9 mouse cellular contexts compared by ENCODE assay signal in the genomic region with DNA sequence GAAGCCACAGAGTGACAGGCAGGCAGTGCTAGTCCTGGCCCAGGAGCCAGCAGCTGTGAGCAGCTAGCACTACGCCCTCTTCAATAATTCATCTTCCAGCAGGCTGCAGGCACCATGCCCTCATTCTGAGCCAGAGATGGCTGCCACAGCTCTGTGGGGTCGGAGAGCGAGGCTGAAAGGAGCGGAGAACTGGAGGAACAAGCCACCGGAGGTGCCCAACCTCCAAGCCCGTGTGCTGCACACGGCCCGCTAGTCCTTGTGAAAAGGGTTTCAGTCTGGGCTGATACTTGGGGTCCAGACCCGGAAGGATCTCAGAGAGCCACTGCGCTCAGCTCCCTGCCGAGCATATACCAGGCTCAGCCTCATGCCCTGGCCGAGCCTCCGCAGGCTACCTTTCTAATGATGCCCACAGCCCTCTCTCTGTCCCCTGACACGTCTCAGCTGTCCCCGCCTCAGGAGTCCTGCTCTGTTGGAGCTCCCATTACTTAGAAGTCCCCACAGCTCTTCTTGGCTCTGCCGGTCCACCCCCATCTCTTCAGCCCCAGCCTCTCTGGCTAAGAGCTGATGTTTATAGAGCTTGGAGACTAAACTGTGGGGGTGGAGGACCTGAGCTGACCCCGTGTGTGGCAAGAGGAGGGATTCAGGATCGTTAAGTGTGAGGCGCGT. TPM values are rescaled to one million over a fixed set of nuclear protein-coding genes. Genes with fewer than 3 reads are reported as not detected.
DNase-seq lines count a peak whose midpoint lies in the region; ATAC-seq lines count a peak whose summit lies in the region.
"Had no signal": no experiment of that assay in that cellular context is flagged by ENCODE, and none has a peak within 500 bp of the region (broad histone marks: within the 10 kb centered on the region; RNA-seq: fewer than 3 reads in every experiment).

No protein-coding gene starts in this region.

- H3K4me1 ChIP-seq in heart, embryonic 14.5 days (ENCODE audit: control insufficient read depth in 2 of 2, insufficient read depth in 2 of 2, low read length in 2 of 2), result peaks cover 23 to 53% of the 10 kb centered on the region in 2 experiments
- H3K4me1 ChIP-seq in hindbrain, embryonic 14.5 days (replicated peaks; ENCODE audit: control insufficient read depth, insufficient read depth, low read length), result peaks cover 30% of the 10 kb centered on the region
- H3K4me1 ChIP-seq in midbrain, embryonic 16.5 days (ENCODE audit: control insufficient read depth, insufficient read depth, low read length), result peaks cover 25% of the 10 kb centered on the region

- no peak for DNase-seq in heart, adult 18-20 months
- peak; percentile 69 for DNase-seq in embryo, embryonic 10.5 days (ENCODE audit: low spot score)
- peak; percentile 46 for DNase-seq in hindbrain, embryonic 14.5 days (ENCODE audit: low spot score)
- DNase-seq in MN1 (ENCODE audit: low spot score), result no peak
- DNase-seq in thymus, postnatal 4 days, result no peak
- DNase-seq in right cerebral cortex, postnatal 36 days (ENCODE audit: low spot score in 2 of 2), result no peak

- 13% methylated on average over 20 of the region's 20 CpGs for WGBS in heart, embryonic 14.5 days
- WGBS in hindbrain, embryonic 14.5 days, result 6% methylated on average over 20 of the region's 20 CpGs
- WGBS in midbrain, embryonic 16.5 days, result 8% methylated on average over 20 of the region's 20 CpGs

- peak overlapping the region; percentile 41 for H3K4me2 ChIP-seq in heart, embryonic 14.5 days (ENCODE audit: low read length)
- H3K4me2 ChIP-seq in hindbrain, embryonic 14.5 days (replicated peaks), result peak overlapping the region; percentile 38
- peak overlapping the region; percentile 40 for H3K4me2 ChIP-seq in midbrain, embryonic 16.5 days (ENCODE audit: low read length)

- H3K27me3 ChIP-seq in heart, embryonic 14.5 days (ENCODE audit: control insufficient read depth, insufficient read depth, low read length), result peaks cover 38% of the 10 kb centered on the region
- no peaks in the 10 kb centered on the region for H3K27me3 ChIP-seq in hindbrain, embryonic 14.5 days (ENCODE audit: control insufficient read depth, insufficient read depth, low read length)
- no peaks in the 10 kb centered on the region for H3K27me3 ChIP-seq in midbrain, embryonic 16.5 days (ENCODE audit: control insufficient read depth, insufficient read depth, low read depth, low read length)

- no peaks in the 10 kb centered on the region for H3K36me3 ChIP-seq in heart, embryonic 14.5 days (ENCODE audit: control insufficient read depth, insufficient read depth, low read length)
- no peaks in the 10 kb centered on the region for H3K36me3 ChIP-seq in hindbrain, embryonic 14.5 days (replicated peaks; ENCODE audit: control insufficient read depth, insufficient read depth)
- H3K36me3 ChIP-seq in midbrain, embryonic 16.5 days (ENCODE audit: control insufficient read depth, insufficient read depth, low read length), result no peaks in the 10 kb centered on the region

- peak overlapping the region; percentile 47; the same call in 1 of the 2 replicates for H3K9ac ChIP-seq in heart, embryonic 14.5 days (ENCODE audit: low read length)
- peak overlapping the region; percentile 40 for H3K9ac ChIP-seq in hindbrain, embryonic 14.5 days
- peak overlapping the region; percentile 61 for H3K9ac ChIP-seq in midbrain, embryonic 16.5 days (ENCODE audit: low read depth, low read length)
- H3K9ac ChIP-seq: liver, embryonic 14.5 days had no signal

- ATAC-seq in heart, embryonic 14.5 days (ENCODE audit: insufficient number of reproducible peaks, insufficient read depth, low FRiP score, low read depth), result no peak
- no peak for ATAC-seq in hindbrain, embryonic 14.5 days (ENCODE audit: low FRiP score)
- no peak; the same call in 1 of the 2 replicates for ATAC-seq in midbrain, embryonic 16.5 days

- H3K4me3 ChIP-seq in heart, embryonic 14.5 days (ENCODE audit: control insufficient read depth in 1 of 2, insufficient read depth in 1 of 2, low read depth in 1 of 2, low read length in 2 of 2), result peak overlapping the region in 1 of 2 experiments; percentile 5; a peak in 1 of 4 replicates
- no peak overlapping the region for H3K4me3 ChIP-seq in hindbrain, embryonic 14.5 days (replicated peaks; ENCODE audit: low read length)
- H3K4me3 ChIP-seq in midbrain, embryonic 16.5 days (ENCODE audit: low read depth, low read length), result peak overlapping the region; percentile 0; the same call in 1 of the 2 replicates

- H3K9me3 ChIP-seq in heart, embryonic 14.5 days (ENCODE audit: control insufficient read depth, low read length), result 0 out of 2 replicates have a peak, but pooled peaks cover 1% of the 10 kb centered on the region
- no peaks in the 10 kb centered on the region for H3K9me3 ChIP-seq in hindbrain, embryonic 14.5 days (ENCODE audit: control insufficient read depth, low read length)
- H3K9me3 ChIP-seq in midbrain, embryonic 16.5 days (replicated peaks; ENCODE audit: control insufficient read depth, low read length, poor library complexity, severe bottlenecking), result no peaks in the 10 kb centered on the region; the same call in 1 of the 2 replicates

- no peak overlapping the region for H3K27ac ChIP-seq in heart, embryonic 14.5 days (replicated peaks in 1 of 2; ENCODE audit: control insufficient read depth in 1 of 2, insufficient read depth in 1 of 2, low read depth in 2 of 2, low read length in 2 of 2)
- H3K27ac ChIP-seq in hindbrain, embryonic 14.5 days, result peak overlapping the region; percentile 39
- peak overlapping the region; percentile 58 for H3K27ac ChIP-seq in midbrain, embryonic 16.5 days (ENCODE audit: low read length)
- H3K27ac ChIP-seq: liver, embryonic 14.5 days had no signal

RNA-seq across cellular contexts. Expression of gene Cacnb3, which starts 1.9 kb away (rescaled TPM):
- polyA plus RNA-seq in heart, embryonic 14.5 days (2014; fragmentation: Nextera tagmentation; extraction: Ambion mirVana), result 6.1 and 6.6 TPM in 2 replicates
- total RNA-seq in heart, adult 18-20 months (2021), result 1 to 10 TPM; 2.7 to 3.3 TPM
- 98.3 and 101 TPM in 2 replicates for polyA plus RNA-seq in hindbrain, embryonic 14.5 days (2014; fragmentation: Nextera tagmentation; extraction: Ambion mirVana)
- polyA plus RNA-seq in midbrain, embryonic 16.5 days (2015; fragmentation: Nextera tagmentation; extraction: Ambion mirVana), result 198 and 205 TPM in 2 replicates

RNA-seq across cellular contexts. Expression of gene Adcy6, which starts 18.8 kb away (rescaled TPM):
- polyA plus RNA-seq in heart, embryonic 14.5 days (2014; fragmentation: Nextera tagmentation; extraction: Ambion mirVana), result 35.2 and 43.7 TPM in 2 replicates
- 100 to 1,000 TPM; 141 to 148 TPM for total RNA-seq in heart, adult 18-20 months (2021)
- polyA plus RNA-seq in hindbrain, embryonic 14.5 days (2014; fragmentation: Nextera tagmentation; extraction: Ambion mirVana), result 8.4 and 11.0 TPM in 2 replicates
- polyA plus RNA-seq in midbrain, embryonic 16.5 days (2015; fragmentation: Nextera tagmentation; extraction: Ambion mirVana), result 9.9 and 10.2 TPM in 2 replicates

RNA-seq across cellular contexts. Expression of gene Ddx23, which starts 34.0 kb away (rescaled TPM):
- 16.9 and 18.2 TPM in 2 replicates for polyA plus RNA-seq in heart, embryonic 14.5 days (2014; fragmentation: Nextera tagmentation; extraction: Ambion mirVana)
- 10 to 100 TPM; 60.7 to 63.2 TPM for total RNA-seq in heart, adult 18-20 months (2021)
- 22.5 and 24.2 TPM in 2 replicates for polyA plus RNA-seq in hindbrain, embryonic 14.5 days (2014; fragmentation: Nextera tagmentation; extraction: Ambion mirVana)
- 17.8 and 18.9 TPM in 2 replicates for polyA plus RNA-seq in midbrain, embryonic 16.5 days (2015; fragmentation: Nextera tagmentation; extraction: Ambion mirVana)

RNA-seq across cellular contexts. Expression of gene Rnd1, which starts 48.5 kb away (rescaled TPM):
- polyA plus RNA-seq in heart, embryonic 14.5 days (2014; fragmentation: Nextera tagmentation; extraction: Ambion mirVana), result 0.61 and 1.3 TPM in 2 replicates
- 1 to 10 TPM in 1 of 2 experiments, under 1 TPM in 1; 0.77 to 1.3 TPM for total RNA-seq in heart, adult 18-20 months (2021)
- 6.0 and 6.1 TPM in 2 replicates for polyA plus RNA-seq in hindbrain, embryonic 14.5 days (2014; fragmentation: Nextera tagmentation; extraction: Ambion mirVana)
- polyA plus RNA-seq in midbrain, embryonic 16.5 days (2015; fragmentation: Nextera tagmentation; extraction: Ambion mirVana), result 15.5 and 19.8 TPM in 2 replicates

RNA-seq across cellular contexts. Expression of gene 4930415O20Rik, which starts 57.9 kb away (rescaled TPM):
- 0.53 and 0.66 TPM in 2 replicates for polyA plus RNA-seq in heart, embryonic 14.5 days (2014; fragmentation: Nextera tagmentation; extraction: Ambion mirVana)
- 1 to 10 TPM; 2.5 to 2.8 TPM for total RNA-seq in heart, adult 18-20 months (2021)
- not detected in 2 replicates for polyA plus RNA-seq in hindbrain, embryonic 14.5 days (2014; fragmentation: Nextera tagmentation; extraction: Ambion mirVana)
- not detected in 2 replicates for polyA plus RNA-seq in midbrain, embryonic 16.5 days (2015; fragmentation: Nextera tagmentation; extraction: Ambion mirVana)
- polyA plus RNA-seq: liver, embryonic 14.5 days had no signal

Comparison
In these comparisons a context has a peak if more than half of its experiments do, and no peak if none do; other contexts are left out.
1. H3K27ac ChIP-seq: peak in hindbrain, embryonic 14.5 days (single experiment) and midbrain, embryonic 16.5 days (single experiment); none in heart, embryonic 14.5 days (0 of 2).
2. DNase-seq: peak in embryo, embryonic 10.5 days (single experiment) and hindbrain, embryonic 14.5 days (single experiment); none in heart, adult 18-20 months (0 of 2), MN1 (single experiment), thymus, postnatal 4 days (single experiment) and right cerebral cortex, postnatal 36 days (0 of 2).
3. RNA of gene Cacnb3, which starts 1.9 kb away (polyA plus RNA-seq): 198 to 205 TPM in midbrain, embryonic 16.5 days and 98.3 to 101 TPM in hindbrain, embryonic 14.5 days; 6.1 to 6.6 TPM in heart, embryonic 14.5 days; every median in the first group is over 10 times any median in the second.
4. Peak in every context shown above with its lines, with median percentiles within 50 percentile points of each other: H3K4me2 ChIP-seq and H3K9ac ChIP-seq.